Mouse (Mus musculus): Measurements from ENCODE around the gene Serpinb6b.
A peak's percentile ranks its signal among the peaks of the same experiment; 100 is the strongest.

Gene Serpinb6b

GRCm38 (mm10) chr13:32974889-32975460 is 10.0 kb downstream of the Serpinb6b start:
- peak; percentile 38 for DNase-seq (ENCODE audit: low read depth)

GRCm38 (mm10) chr13:32975710-32976109 is 10.7 kb downstream of the Serpinb6b start:
- no peak for DNase-seq (ENCODE audit: low read depth)

- no peak for DNase-seq (ENCODE audit: low read depth)
These were observed 17.6 kb downstream of the Serpinb6b start for GRCm38 (mm10) chr13:32982556-32983042.

GRCm38 (mm10) chr13:32986256-32986655 is 21.2 kb downstream of the Serpinb6b start:
- no peak for DNase-seq (ENCODE audit: low read depth)

- peak; percentile 76 for DNase-seq (ENCODE audit: low read depth)
These were observed 28.3 kb downstream of the Serpinb6b start for GRCm38 (mm10) chr13:32993152-32993893.

- DNase-seq (ENCODE audit: low read depth): no peak
These were observed 28.9 kb downstream of the Serpinb6b start for GRCm38 (mm10) chr13:32993894-32994242.

GRCm38 (mm10) chr13:32995051-32995450 is 30.0 kb downstream of the Serpinb6b start:
- no peak for DNase-seq (ENCODE audit: low read depth)

- no peak for DNase-seq (ENCODE audit: low read depth)
These were observed 36.3 kb downstream of the Serpinb6b start for GRCm38 (mm10) chr13:33001341-33001740.

- DNase-seq (ENCODE audit: low read depth): no peak
These were observed 37.9 kb downstream of the Serpinb6b start, which contains the start of gene Serpinb9 for GRCm38 (mm10) chr13:33002950-33003349. Gene Serpinb9 (plus strand): TSS chr13:33003250.

GRCm38 (mm10) chr13:33003523-33004413 is 38.8 kb downstream of the Serpinb6b start:
- no peak for DNase-seq (ENCODE audit: low read depth)

- DNase-seq (ENCODE audit: low read depth): peak; percentile 75
These were observed 39.6 kb downstream of the Serpinb6b start for GRCm38 (mm10) chr13:33004414-33005105.

- no peak for DNase-seq (ENCODE audit: low read depth)
These were observed 40.6 kb downstream of the Serpinb6b start for GRCm38 (mm10) chr13:33005501-33006075.

GRCm38 (mm10) chr13:33006555-33006954 is 41.5 kb downstream of the Serpinb6b start:
- no peak for DNase-seq (ENCODE audit: low read depth)

- no peak for DNase-seq (ENCODE audit: low read depth)
These were observed 47.4 kb downstream of the Serpinb6b start for GRCm38 (mm10) chr13:33012395-33012794.

- no peak for DNase-seq (ENCODE audit: low read depth)
These were observed 48.3 kb downstream of the Serpinb6b start for GRCm38 (mm10) chr13:33013271-33013670.

GRCm38 (mm10) chr13:33022371-33022770 is 57.4 kb downstream of the Serpinb6b start:
- DNase-seq (ENCODE audit: low read depth): no peak

- DNase-seq (ENCODE audit: low read depth): no peak
These were observed 61.5 kb downstream of the Serpinb6b start for GRCm38 (mm10) chr13:33026427-33027057.

GRCm38 (mm10) chr13:33027244-33027643 is 62.2 kb downstream of the Serpinb6b start, which contains the start of gene Serpinb9b:
Gene Serpinb9b (plus strand): TSS chr13:33027416.
- DNase-seq (ENCODE audit: low read depth): no peak

- no peak for DNase-seq (ENCODE audit: low read depth)
These were observed 63.1 kb downstream of the Serpinb6b start for GRCm38 (mm10) chr13:33028146-33028545.

- DNase-seq (ENCODE audit: low read depth): no peak
These were observed 63.5 kb downstream of the Serpinb6b start for GRCm38 (mm10) chr13:33028550-33028949.
